Mouse (Mus musculus) kidney, embryonic 16.5 days (tissue): ENCODE measurements around the gene Hnrnpul2. TPM values are rescaled to one million over a fixed set of nuclear protein-coding genes. Genes with fewer than 3 reads are reported as not detected.
A peak's percentile ranks its signal among the peaks of the same experiment; 100 is the strongest.

Experiments
- ATAC-seq: fragments of 200-750 bp; cut with Nextera tagmentation; 2 replicates; pipeline ENCODE4 v1.8.0; 2017; ENCODE audit warnings: moderate TSS enrichment; ENCODE audit not compliant: low FRiP score, low TSS enrichment
- H3K27ac ChIP-seq: fragments of 300-500 bp; sonication (generic); 2 replicates; pipeline ENCODE4 v1.5.1; 2014; ENCODE audit warnings: low read length
- H3K27me3 ChIP-seq: fragments of 300-500 bp; sonication (generic); 2 replicates; pipeline ENCODE4 v1.6.1; 2014; ENCODE audit warnings: low read length, control low read depth, mixed read lengths; ENCODE audit not compliant: insufficient read depth
- H3K36me3 ChIP-seq: fragments of 300-500 bp; sonication (generic); 2 replicates; pipeline ENCODE4 v1.6.1; 2014; ENCODE audit warnings: low read length, control low read depth, mixed read lengths; ENCODE audit not compliant: insufficient read depth
- H3K4me1 ChIP-seq: fragments of 300-500 bp; sonication (generic); 2 replicates; pipeline ENCODE4 v1.6.1; 2014; ENCODE audit warnings: low read length, control low read depth, mixed read lengths; ENCODE audit not compliant: insufficient read depth
- H3K4me2 ChIP-seq: fragments of 300-500 bp; sonication (generic); replicated peaks from 2 replicates; pipeline ENCODE4 v1.6.1; 2014; ENCODE audit warnings: low read depth, low read length
- H3K4me3 ChIP-seq: fragments of 300-500 bp; sonication (generic); 2 replicates; pipeline ENCODE4 v1.5.1; 2014; ENCODE audit warnings: mild to moderate bottlenecking, low read length
- H3K9ac ChIP-seq: fragments of 300-500 bp; sonication (generic); replicated peaks from 2 replicates; pipeline ENCODE4 v1.6.1; 2014; ENCODE audit warnings: low read length
- H3K9me3 ChIP-seq: fragments of 300-500 bp; sonication (generic); 2 replicates; pipeline ENCODE4 v1.6.1; 2016; ENCODE audit warnings: low read length, control low read depth
- WGBS: fragments of 180-500 bp; shearing (Covaris S2); extraction: QIAGEN DNeasy Blood & Tissue Kit; methylation state at CpG from one replicate; pipeline ENCODE4 v1.1.7; 2014; 5-methylcytosine and 5-hydroxymethylcytosine counted together
- polyA plus RNA-seq: library from polyadenylated mRNA; unstranded; fragments of >200 nt; fragmentation: Nextera tagmentation; extraction: Ambion mirVana; gene quantifications from 2 replicates; pipeline ENCODE4 v1.2.1, GENCODE M21; 2015

Hnrnpul2 gene
- polyA plus RNA-seq: 5.4 and 5.9 TPM in 2 replicates

GRCm38 (mm10) chr19:8819596-8820423 is at the start of gene Hnrnpul2:
TSS of gene Hnrnpul2 (plus strand) at chr19:8820010.
- Histone ChIP-seq H3K27ac (peak within 1 kb of the TSS; percentile 100), H3K27me3 (no peaks in the 10 kb centered on the region), H3K9ac (peak within 1 kb of the TSS; percentile 98), H3K4me2 (peak within 1 kb of the TSS; percentile 88), H3K4me3 (peak within 1 kb of the TSS; percentile 100), H3K36me3 (peaks cover 30% of the 10 kb centered on the region), H3K4me1 (peaks cover 42% of the 10 kb centered on the region), H3K9me3 (no peaks in the 10 kb centered on the region)
- WGBS: under 1% methylated on average over 66 of the region's 83 CpGs
- peak; percentile 97 for ATAC-seq

- H3K27me3 ChIP-seq: no peaks in the 10 kb centered on the region
- ATAC-seq: peak; percentile 32; the same call in 1 of the 2 replicates
- H3K4me3 ChIP-seq: peak within 1 kb of the TSS; percentile 91
- H3K27ac ChIP-seq: peak within 1 kb of the TSS; percentile 94
- 20% methylated on average over 29 of the region's 29 CpGs for WGBS
- peaks cover 26% of the 10 kb centered on the region for H3K4me1 ChIP-seq
- H3K36me3 ChIP-seq: peaks cover 48% of the 10 kb centered on the region
- peaks cover under 1% of the 10 kb centered on the region; the same call in 1 of the 2 replicates for H3K9me3 ChIP-seq
- peak within 1 kb of the TSS; percentile 90 for H3K9ac ChIP-seq
- H3K4me2 ChIP-seq: peak within 1 kb of the TSS; percentile 69
Observed at GRCm38 (mm10) chr19:8770567-8771270, 49.1 kb upstream of the Hnrnpul2 start, which contains the start of gene Tmem223. TSS of gene Tmem223 (plus strand) at chr19:8770996.

- Histone ChIP-seq H3K36me3 (peaks cover 25% of the 10 kb centered on the region), H3K9ac (peak overlapping the region; percentile 98), H3K27ac (peak overlapping the region; percentile 35; the same call in 1 of the 2 replicates), H3K4me3 (peak overlapping the region; percentile 86), H3K9me3 (no peaks in the 10 kb centered on the region), H3K4me1 (peaks cover 31% of the 10 kb centered on the region), H3K4me2 (peak overlapping the region; percentile 96), H3K27me3 (no peaks in the 10 kb centered on the region)
- no peak for ATAC-seq
- 79% methylated on average over 5 of the region's 5 CpGs for WGBS
Observed at GRCm38 (mm10) chr19:8772996-8773395, 46.8 kb upstream of the Hnrnpul2 start.

DNA sequence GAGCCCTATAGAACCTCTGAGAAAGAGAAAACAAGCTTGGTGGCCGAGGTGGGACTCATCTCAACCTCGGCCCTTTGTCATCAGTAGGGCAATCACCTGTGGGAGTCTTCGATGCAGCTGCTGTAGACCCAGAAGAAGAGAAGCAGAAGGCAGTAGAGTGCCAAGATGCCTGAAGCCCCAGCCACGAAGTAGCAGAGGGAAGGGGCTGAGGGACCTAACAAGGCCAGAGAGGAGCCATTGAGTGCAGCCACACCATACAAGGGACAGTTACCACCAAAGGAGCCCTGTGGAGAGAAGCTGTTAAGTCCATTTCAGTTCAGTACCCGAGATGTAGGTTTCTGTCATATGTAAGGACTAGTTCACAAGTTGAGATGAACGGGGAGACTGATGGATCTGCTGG is 46.4 kb upstream of the Hnrnpul2 start:
- peak overlapping the region; percentile 98 for H3K9ac ChIP-seq
- H3K4me2 ChIP-seq: peak overlapping the region; percentile 96
- peaks cover 22% of the 10 kb centered on the region for H3K36me3 ChIP-seq
- peak overlapping the region; percentile 86 for H3K4me3 ChIP-seq
- WGBS: 51% methylated on average over 6 of the region's 6 CpGs
- H3K27me3 ChIP-seq: no peaks in the 10 kb centered on the region
- peaks cover 31% of the 10 kb centered on the region for H3K4me1 ChIP-seq
- H3K9me3 ChIP-seq: no peaks in the 10 kb centered on the region
- H3K27ac ChIP-seq: peak overlapping the region; percentile 35; the same call in 1 of the 2 replicates
- no peak for ATAC-seq

DNA sequence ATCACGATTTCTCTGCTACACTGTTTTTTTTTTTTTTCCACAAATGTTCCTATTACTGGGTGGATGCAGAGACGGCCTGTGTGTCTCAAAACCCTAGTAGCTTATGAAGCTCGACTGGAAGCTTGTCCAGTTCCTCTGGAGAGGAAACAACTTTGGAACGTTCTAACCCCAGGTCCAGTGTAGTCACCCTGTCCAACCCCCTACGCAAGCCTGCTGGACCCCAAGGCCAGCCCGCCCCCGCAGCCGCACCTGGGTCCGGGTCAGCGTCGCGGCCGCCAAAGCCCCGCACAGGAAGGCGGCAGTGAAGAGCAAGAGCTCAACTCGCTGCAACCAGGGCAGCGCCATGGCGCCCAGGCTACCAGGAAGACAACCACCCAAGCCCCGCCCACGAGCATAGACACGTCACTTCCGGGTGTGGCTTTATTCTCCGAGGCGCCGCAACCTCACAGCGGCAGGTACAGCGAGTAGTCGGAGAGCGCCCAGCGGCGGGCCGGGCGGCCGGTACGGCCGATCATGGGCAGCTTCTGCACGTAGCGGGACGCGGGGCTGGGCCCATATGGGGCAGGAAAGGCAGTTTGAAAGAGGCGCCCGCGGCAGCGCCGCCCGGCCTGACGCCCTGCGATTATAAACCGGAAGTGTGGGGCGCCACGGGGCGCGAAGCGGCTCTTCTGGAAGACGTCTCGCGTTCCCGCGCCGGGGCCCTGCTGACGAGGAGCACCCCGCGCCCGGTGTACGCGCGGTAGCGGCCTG is 45.5 kb upstream of the Hnrnpul2 start, which contains the start of gene Tmem179b:
Gene Tmem179b (minus strand): TSS at position 382 of the 750 bp plus-strand sequence.
- peak within 1 kb of the TSS; percentile 97 for H3K27ac ChIP-seq
- peak within 1 kb of the TSS; percentile 86 for H3K4me3 ChIP-seq
- ATAC-seq: peak; percentile 91
- no peaks in the 10 kb centered on the region for H3K9me3 ChIP-seq
- WGBS: under 1% methylated on average over 68 of the region's 68 CpGs
- H3K4me2 ChIP-seq: peak within 1 kb of the TSS; percentile 96
- no peaks in the 10 kb centered on the region for H3K27me3 ChIP-seq
- H3K36me3 ChIP-seq: peaks cover 22% of the 10 kb centered on the region
- H3K4me1 ChIP-seq: peaks cover 31% of the 10 kb centered on the region
- H3K9ac ChIP-seq: peak within 1 kb of the TSS; percentile 98

- peak overlapping the region; percentile 97 for H3K27ac ChIP-seq
- H3K36me3 ChIP-seq: peaks cover 23% of the 10 kb centered on the region
- H3K4me1 ChIP-seq: peaks cover 31% of the 10 kb centered on the region
- peak overlapping the region; percentile 98 for H3K9ac ChIP-seq
- 2% methylated on average over 20 of the region's 20 CpGs for WGBS
- H3K4me3 ChIP-seq: peak overlapping the region; percentile 86
- H3K9me3 ChIP-seq: no peaks in the 10 kb centered on the region
- H3K27me3 ChIP-seq: no peaks in the 10 kb centered on the region
- H3K4me2 ChIP-seq: peak overlapping the region; percentile 96
- no peak; the same call in 1 of the 2 replicates for ATAC-seq
Observed at GRCm38 (mm10) chr19:8774951-8775421, 44.8 kb upstream of the Hnrnpul2 start.

- WGBS: under 1% methylated on average over 32 of the region's 32 CpGs
- peak within 1 kb of the TSS; percentile 86 for H3K27ac ChIP-seq
Observed at GRCm38 (mm10) chr19:8786008-8786781, 33.6 kb upstream of the Hnrnpul2 start, which contains the start of gene Taf6l. TSS of gene Taf6l (minus strand) at chr19:8786417.

GRCm38 (mm10) chr19:8788521-8788920 is 31.3 kb upstream of the Hnrnpul2 start:
- Histone ChIP-seq H3K36me3 (peaks cover 21% of the 10 kb centered on the region), H3K4me3 (no peak overlapping the region), H3K9ac (no peak overlapping the region), H3K4me1 (peaks cover 7% of the 10 kb centered on the region), H3K27me3 (no peaks in the 10 kb centered on the region), H3K4me2 (no peak overlapping the region), H3K9me3 (0 out of 2 replicates have a peak, but pooled peaks cover 5% of the 10 kb centered on the region), H3K27ac (no peak overlapping the region)
- ATAC-seq: no peak
- WGBS: 27% methylated on average over 3 of the region's 3 CpGs

More at GRCm38 (mm10) chr19:8786008-8786781, 33.6 kb upstream of the Hnrnpul2 start, which contains the start of gene Taf6l:
- Histone ChIP-seq H3K4me3 (peak within 1 kb of the TSS; percentile 73), H3K9ac (peak within 1 kb of the TSS; percentile 68), H3K9me3 (no peaks in the 10 kb centered on the region), H3K36me3 (peaks cover 28% of the 10 kb centered on the region), H3K27me3 (no peaks in the 10 kb centered on the region), H3K4me2 (peak within 1 kb of the TSS; percentile 57), H3K4me1 (peaks cover 7% of the 10 kb centered on the region)
- peak; percentile 99 for ATAC-seq
